Mouse (Mus musculus): ENCODE data around the gene Gprc5d. TPM values are rescaled to one million over a fixed set of nuclear protein-coding genes. Genes with fewer than 3 reads are reported as not detected.

Gene Gprc5d
- polyA plus RNA-seq, 1 experiment from 2014 or later = not detected

GRCm38 (mm10) chr6:135133486-135133885, 15.4 kb upstream of the Gprc5d start:
- no peak overlapping the region for H3K4me3 ChIP-seq
- no peaks in the 10 kb centered on the region for H3K36me3 ChIP-seq
- H3K9ac ChIP-seq (replicated peaks) = no peak overlapping the region
- no peaks in the 10 kb centered on the region for H3K27me3 ChIP-seq
- no peak for ATAC-seq (replicated peaks)
- WGBS = 90% methylated on average over 9 of the region's 9 CpGs
- H3K27ac ChIP-seq (replicated peaks) = no peak overlapping the region
- H3K4me2 ChIP-seq (replicated peaks) = no peak overlapping the region
- no peaks in the 10 kb centered on the region for H3K9me3 ChIP-seq
- no peaks in the 10 kb centered on the region for H3K4me1 ChIP-seq

DNA sequence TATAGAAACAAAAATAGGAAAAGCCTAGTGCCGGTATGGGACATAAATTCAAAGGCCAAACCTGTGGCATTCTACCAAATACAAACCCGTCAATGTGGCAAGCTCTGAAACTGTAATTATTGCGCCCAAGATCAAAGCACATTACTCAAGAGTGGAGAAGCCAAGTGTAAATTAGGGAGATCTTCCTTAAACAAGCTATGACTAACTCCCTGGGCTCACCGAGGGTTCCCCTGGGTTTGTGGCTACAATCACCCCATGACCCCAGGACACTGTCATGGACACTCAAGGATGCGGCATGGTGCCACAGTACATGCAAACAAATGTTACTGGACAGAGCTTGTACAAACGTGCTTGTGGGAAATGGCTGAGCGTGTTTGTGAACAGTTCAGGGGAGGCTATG, 15.0 kb upstream of the Gprc5d start:
- H3K27me3 ChIP-seq = no peaks in the 10 kb centered on the region
- H3K4me3 ChIP-seq = no peak overlapping the region
- no peaks in the 10 kb centered on the region for H3K4me1 ChIP-seq
- ATAC-seq (replicated peaks) = no peak
- 77% methylated on average over 7 of the region's 7 CpGs for WGBS
- no peaks in the 10 kb centered on the region for H3K36me3 ChIP-seq
- no peak overlapping the region for H3K9ac ChIP-seq (replicated peaks)
- no peaks in the 10 kb centered on the region for H3K9me3 ChIP-seq
- no peak overlapping the region for H3K4me2 ChIP-seq (replicated peaks)
- no peak overlapping the region for H3K27ac ChIP-seq (replicated peaks)

- ATAC-seq (replicated peaks) = no peak
- Histone ChIP-seq H3K9ac (replicated peaks) (no peak overlapping the region), H3K4me3 (no peak overlapping the region), H3K27me3 (no peaks in the 10 kb centered on the region), H3K36me3 (no peaks in the 10 kb centered on the region), H3K27ac (replicated peaks) (no peak overlapping the region), H3K9me3 (no peaks in the 10 kb centered on the region), H3K4me1 (no peaks in the 10 kb centered on the region), H3K4me2 (replicated peaks) (no peak overlapping the region)
- WGBS = 68% methylated on average over 5 of the region's 5 CpGs
These were observed 6.8 kb upstream of the Gprc5d start for GRCm38 (mm10) chr6:135124755-135125380.

- no peaks in the 10 kb centered on the region for H3K9me3 ChIP-seq
- no peaks in the 10 kb centered on the region for H3K4me1 ChIP-seq
- H3K4me2 ChIP-seq (replicated peaks) = no peak overlapping the region
- WGBS = 93% methylated on average over 8 of the region's 8 CpGs
- no peaks in the 10 kb centered on the region for H3K27me3 ChIP-seq
- no peak overlapping the region for H3K27ac ChIP-seq (replicated peaks)
- no peak for ATAC-seq (replicated peaks)
- H3K9ac ChIP-seq (replicated peaks) = no peak overlapping the region
- no peaks in the 10 kb centered on the region for H3K36me3 ChIP-seq
- no peak overlapping the region for H3K4me3 ChIP-seq
These were observed 1.6 kb downstream of the Gprc5d start for GRCm38 (mm10) chr6:135116479-135116878.

DNA sequence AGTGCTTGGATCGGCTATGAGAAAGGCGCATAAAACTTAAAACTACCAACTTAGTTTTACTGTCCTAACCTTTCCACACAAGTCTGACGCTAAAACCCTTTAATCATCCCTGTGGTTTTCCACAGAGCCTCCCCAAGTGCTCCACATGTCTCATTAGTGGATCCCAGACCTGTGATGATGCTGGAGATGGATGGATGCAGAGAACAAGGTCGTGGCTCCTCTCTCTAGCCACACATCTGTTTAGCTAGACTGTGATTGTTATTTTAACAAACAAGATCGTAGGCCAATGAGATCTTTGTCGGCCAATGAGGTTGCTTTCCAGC, 5.0 kb downstream of the Gprc5d start:
- 19% methylated on average over 6 of the region's 6 CpGs for WGBS
- no peak overlapping the region for H3K4me2 ChIP-seq (replicated peaks)
- H3K36me3 ChIP-seq = no peaks in the 10 kb centered on the region
- H3K9ac ChIP-seq (replicated peaks) = no peak overlapping the region
- H3K4me1 ChIP-seq = no peaks in the 10 kb centered on the region
- no peak overlapping the region for H3K27ac ChIP-seq (replicated peaks)
- H3K4me3 ChIP-seq = no peak overlapping the region
- H3K9me3 ChIP-seq = no peaks in the 10 kb centered on the region
- no peaks in the 10 kb centered on the region for H3K27me3 ChIP-seq
- ATAC-seq (replicated peaks) = no peak

DNA sequence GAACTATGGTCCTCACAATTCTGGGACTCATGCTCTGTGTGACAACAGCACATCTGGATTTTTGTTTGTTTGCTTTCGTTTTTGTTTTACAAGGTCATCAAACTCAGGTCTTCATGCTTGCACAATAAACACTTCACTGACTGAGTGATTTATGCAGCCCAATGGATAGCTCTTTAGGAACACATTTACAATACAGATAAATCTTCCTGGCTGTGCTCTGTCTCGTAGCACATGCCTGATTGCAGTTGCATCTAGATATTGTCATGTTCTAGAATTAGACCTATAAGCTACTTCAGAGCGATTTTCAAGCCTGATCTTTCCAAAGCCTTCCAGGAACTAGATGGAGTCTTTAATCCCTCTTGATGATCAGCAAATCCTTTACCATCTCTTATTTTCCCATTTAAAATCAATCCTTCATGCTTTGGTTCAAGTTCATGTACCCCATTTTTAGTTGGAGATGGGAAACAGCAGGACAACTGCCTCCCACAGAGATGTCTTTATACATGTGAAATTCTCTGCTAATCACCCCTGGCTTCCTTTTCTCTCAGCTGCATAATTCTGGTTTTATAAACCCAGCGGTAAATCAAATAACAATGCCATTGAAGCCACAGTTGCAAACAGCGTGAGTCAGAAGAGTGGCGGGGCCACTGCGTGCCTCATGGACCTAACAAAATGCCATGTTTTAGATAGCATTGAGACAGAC, 5.5 kb downstream of the Gprc5d start:
- 13% methylated on average over 7 of the region's 7 CpGs for WGBS
- H3K27ac ChIP-seq (replicated peaks) = no peak overlapping the region
- H3K9me3 ChIP-seq = no peaks in the 10 kb centered on the region
- no peaks in the 10 kb centered on the region for H3K27me3 ChIP-seq
- no peak overlapping the region for H3K9ac ChIP-seq (replicated peaks)
- no peak for ATAC-seq (replicated peaks)
- H3K4me2 ChIP-seq (replicated peaks) = no peak overlapping the region
- no peak overlapping the region for H3K4me3 ChIP-seq
- H3K36me3 ChIP-seq = no peaks in the 10 kb centered on the region
- no peaks in the 10 kb centered on the region for H3K4me1 ChIP-seq

DNA sequence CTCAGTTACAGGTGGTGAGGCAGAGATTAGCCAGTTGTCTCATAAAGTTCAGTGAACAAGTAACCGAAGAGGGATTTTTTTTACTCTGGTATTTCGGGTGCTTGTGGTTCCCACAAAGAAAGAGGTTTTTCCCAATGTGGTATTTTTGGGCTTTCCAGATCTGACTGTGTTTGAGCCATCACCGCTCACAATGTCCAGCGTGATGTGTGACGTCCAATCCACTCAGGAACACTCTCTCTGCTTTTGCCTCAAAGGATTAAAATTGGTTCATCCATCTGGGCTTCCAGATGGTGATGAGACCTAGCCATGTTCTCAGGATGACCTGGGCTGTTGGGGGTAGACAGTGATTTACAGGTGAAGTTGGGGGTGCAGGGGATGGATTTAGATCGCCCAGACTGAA, 11.1 kb downstream of the Gprc5d start:
- WGBS = 90% methylated on average over 6 of the region's 6 CpGs
- H3K4me3 ChIP-seq = no peak overlapping the region
- no peaks in the 10 kb centered on the region for H3K4me1 ChIP-seq
- ATAC-seq (replicated peaks) = no peak
- H3K27me3 ChIP-seq = no peaks in the 10 kb centered on the region
- H3K27ac ChIP-seq (replicated peaks) = no peak overlapping the region
- H3K9ac ChIP-seq (replicated peaks) = no peak overlapping the region
- no peak overlapping the region for H3K4me2 ChIP-seq (replicated peaks)
- no peaks in the 10 kb centered on the region for H3K36me3 ChIP-seq
- no peaks in the 10 kb centered on the region for H3K9me3 ChIP-seq

DNA sequence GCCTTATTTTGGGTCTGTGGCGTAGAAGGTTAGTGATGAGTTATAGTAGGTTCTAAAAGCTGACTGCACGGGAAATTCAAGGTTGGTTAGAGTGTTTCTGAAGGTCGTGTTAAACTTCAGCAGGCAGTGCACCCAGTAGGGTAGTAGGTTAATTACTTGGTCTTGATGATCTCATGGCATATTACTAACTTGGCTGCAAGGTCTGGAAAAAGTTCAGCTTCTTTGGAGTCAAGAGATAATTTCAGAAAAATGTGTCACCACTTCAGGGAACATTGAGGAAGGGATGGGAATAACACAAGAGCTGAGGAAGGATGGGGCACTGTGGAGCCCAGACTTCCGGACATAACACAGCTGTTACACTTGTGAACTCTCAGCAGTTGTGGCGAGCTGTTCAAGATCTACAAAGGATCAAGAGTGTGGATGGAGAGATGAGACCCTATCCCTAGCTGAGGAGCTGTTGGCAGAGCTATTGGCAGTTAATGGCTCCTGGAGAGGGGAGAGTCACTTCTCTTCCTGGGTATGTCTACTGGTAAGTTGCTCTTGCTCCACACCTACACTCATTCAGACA, 15.3 kb downstream of the Gprc5d start:
- no peak for ATAC-seq (replicated peaks)
- Histone ChIP-seq H3K9ac (replicated peaks) (no peak overlapping the region), H3K4me2 (replicated peaks) (no peak overlapping the region), H3K4me1 (no peaks in the 10 kb centered on the region), H3K36me3 (no peaks in the 10 kb centered on the region), H3K27ac (replicated peaks) (no peak overlapping the region), H3K27me3 (no peaks in the 10 kb centered on the region), H3K9me3 (no peaks in the 10 kb centered on the region), H3K4me3 (no peak overlapping the region)
- WGBS = 89% methylated on average over 5 of the region's 5 CpGs

- no peaks in the 10 kb centered on the region for H3K36me3 ChIP-seq
- ATAC-seq (replicated peaks) = no peak
- no peak overlapping the region for H3K9ac ChIP-seq (replicated peaks)
- no peaks in the 10 kb centered on the region for H3K27me3 ChIP-seq
- H3K4me2 ChIP-seq (replicated peaks) = no peak overlapping the region
- WGBS = 79% methylated on average over 15 of the region's 15 CpGs
- no peaks in the 10 kb centered on the region for H3K9me3 ChIP-seq
- no peak overlapping the region for H3K27ac ChIP-seq (replicated peaks)
- no peak overlapping the region for H3K4me3 ChIP-seq
- H3K4me1 ChIP-seq = no peaks in the 10 kb centered on the region
These were observed 17.2 kb downstream of the Gprc5d start for GRCm38 (mm10) chr6:135100787-135101472.

GRCm38 (mm10) chr6:135092798-135093470, 25.1 kb downstream of the Gprc5d start:
- Histone ChIP-seq H3K9me3 (no peaks in the 10 kb centered on the region), H3K4me3 (no peak overlapping the region), H3K4me1 (peaks cover 13% of the 10 kb centered on the region), H3K9ac (replicated peaks) (no peak overlapping the region), H3K4me2 (replicated peaks) (no peak overlapping the region), H3K27ac (replicated peaks) (peak overlapping the region; percentile 82), H3K36me3 (no peaks in the 10 kb centered on the region), H3K27me3 (no peaks in the 10 kb centered on the region)
- 66% methylated on average over 12 of the region's 12 CpGs for WGBS
- peak; percentile 81 for ATAC-seq (replicated peaks)

DNA sequence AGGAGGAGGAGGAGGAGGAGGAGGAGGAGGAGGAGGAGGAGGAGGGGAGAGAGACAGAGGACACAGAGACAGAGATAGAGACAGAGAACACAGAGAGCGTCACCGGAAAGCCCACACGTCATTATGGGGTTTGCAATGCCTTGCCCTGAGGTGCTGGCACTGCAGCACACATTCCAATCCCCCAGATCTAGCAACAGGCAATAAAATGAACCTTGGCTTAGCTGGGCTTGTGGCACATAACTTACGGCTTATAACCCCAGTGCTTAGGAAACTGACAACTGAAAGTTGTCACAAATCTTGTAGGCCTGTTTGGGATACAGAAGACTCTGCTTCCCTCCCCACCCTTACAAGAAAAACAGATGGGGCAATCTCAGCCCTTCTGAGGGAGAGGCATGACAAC, 27.4 kb downstream of the Gprc5d start:
- H3K27ac ChIP-seq (replicated peaks) = no peak overlapping the region
- H3K9ac ChIP-seq (replicated peaks) = no peak overlapping the region
- H3K4me1 ChIP-seq = peaks cover 15% of the 10 kb centered on the region
- H3K9me3 ChIP-seq = no peaks in the 10 kb centered on the region
- 76% methylated on average over 4 of the region's 4 CpGs for WGBS
- H3K4me2 ChIP-seq (replicated peaks) = no peak overlapping the region
- no peak for ATAC-seq (replicated peaks)
- no peak overlapping the region for H3K4me3 ChIP-seq
- H3K27me3 ChIP-seq = no peaks in the 10 kb centered on the region
- H3K36me3 ChIP-seq = no peaks in the 10 kb centered on the region

DNA sequence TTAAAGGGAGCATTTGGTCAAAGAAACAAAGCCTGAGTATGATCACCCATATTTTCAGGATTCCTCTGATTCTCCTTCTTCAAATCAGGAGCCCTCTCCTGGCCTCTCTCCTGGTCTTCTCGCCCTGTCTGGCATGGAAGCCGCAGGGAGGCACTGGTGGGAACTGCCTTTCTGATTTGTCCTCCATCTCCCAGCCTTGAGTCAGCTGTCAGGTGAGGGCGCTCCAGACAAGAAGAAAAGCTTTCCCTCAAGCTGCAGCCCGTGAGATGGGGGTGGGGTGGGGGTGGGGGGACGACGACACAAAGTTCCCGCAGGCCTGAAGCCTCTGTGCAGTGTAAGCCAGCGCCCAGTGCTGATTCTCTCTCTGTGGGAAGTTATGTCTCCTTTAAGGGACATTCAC, 28.3 kb downstream of the Gprc5d start:
- H3K9ac ChIP-seq (replicated peaks) = no peak overlapping the region
- H3K9me3 ChIP-seq = no peaks in the 10 kb centered on the region
- no peak for ATAC-seq (replicated peaks)
- 20% methylated on average over 8 of the region's 8 CpGs for WGBS
- peaks cover 15% of the 10 kb centered on the region for H3K4me1 ChIP-seq
- no peak overlapping the region for H3K4me2 ChIP-seq (replicated peaks)
- no peak overlapping the region for H3K4me3 ChIP-seq
- no peak overlapping the region for H3K27ac ChIP-seq (replicated peaks)
- H3K27me3 ChIP-seq = no peaks in the 10 kb centered on the region
- no peaks in the 10 kb centered on the region for H3K36me3 ChIP-seq
